8 mouse cellular contexts compared by ENCODE assay signal in genomic region chr17:28515431-28516341, GRCm38 (mm10). TPM values are rescaled to one million over a fixed set of nuclear protein-coding genes. Genes with fewer than 3 reads are reported as not detected.
A peak's percentile ranks its signal among the peaks of the same experiment; 100 is the strongest.
DNase-seq lines count a peak whose midpoint lies in the region; ATAC-seq and TF ChIP-seq lines count a peak whose summit lies in the region.
"Had no signal": no experiment of that assay in that cellular context is flagged by ENCODE, and none has a peak within 500 bp of the region (broad histone marks: within the 10 kb centered on the region; RNA-seq: fewer than 3 reads in every experiment).

No protein-coding gene starts in this region.

- H3K4me2 ChIP-seq in liver, embryonic 11.5 days, result no peak overlapping the region
- H3K4me2 ChIP-seq in liver, embryonic 12.5 days, result no peak overlapping the region
- H3K4me2 ChIP-seq in lung, postnatal 0 days (replicated peaks; ENCODE audit: low read depth, low read length), result peak overlapping the region; percentile 73

- WGBS in liver, embryonic 11.5 days, result 49% methylated on average over 10 of the region's 10 CpGs
- 36% methylated on average over 10 of the region's 10 CpGs for WGBS in liver, embryonic 12.5 days (ENCODE audit: insufficient replicate concordance)
- WGBS in lung, postnatal 0 days, result 33% methylated on average over 10 of the region's 10 CpGs
- WGBS in forebrain, embryonic 10.5 days, result 76% methylated on average over 10 of the region's 10 CpGs

- H3K4me1 ChIP-seq in liver, embryonic 11.5 days (replicated peaks; ENCODE audit: control insufficient read depth, insufficient read depth, low read length), result peaks cover 35% of the 10 kb centered on the region
- peaks cover 51% of the 10 kb centered on the region for H3K4me1 ChIP-seq in liver, embryonic 12.5 days
- peaks cover 51% of the 10 kb centered on the region for H3K4me1 ChIP-seq in lung, postnatal 0 days (ENCODE audit: insufficient read depth, low read depth, low read length)
- H3K4me1 ChIP-seq in forebrain, embryonic 10.5 days, result peaks cover 64% of the 10 kb centered on the region

- ATAC-seq in liver, embryonic 11.5 days (replicated peaks; ENCODE audit: low FRiP score), result 0 out of 2 replicates have a peak, but pooled peaks have one; percentile 16
- ATAC-seq in liver, embryonic 12.5 days, result no peak
- ATAC-seq in lung, postnatal 0 days, result peak; percentile 55
- ATAC-seq in erythroid progenitor cell, adult 5-6 weeks (replicated peaks; ENCODE audit: low FRiP score, poor library complexity, severe bottlenecking), result no peak

- H3K27me3 ChIP-seq in liver, embryonic 11.5 days (replicated peaks; ENCODE audit: control insufficient read depth, insufficient read depth, low read length), result peaks cover 30% of the 10 kb centered on the region
- peaks cover 86% of the 10 kb centered on the region for H3K27me3 ChIP-seq in liver, embryonic 12.5 days (replicated peaks)
- no peaks in the 10 kb centered on the region for H3K27me3 ChIP-seq in lung, postnatal 0 days (replicated peaks; ENCODE audit: insufficient read depth, low read length)
- peaks cover 75% of the 10 kb centered on the region for H3K27me3 ChIP-seq in forebrain, embryonic 10.5 days (ENCODE audit: poor library complexity, severe bottlenecking)

- no peaks in the 10 kb centered on the region for H3K9me3 ChIP-seq in liver, embryonic 11.5 days (ENCODE audit: control insufficient read depth, low read length)
- no peaks in the 10 kb centered on the region for H3K9me3 ChIP-seq in liver, embryonic 12.5 days (replicated peaks)
- H3K9me3 ChIP-seq in lung, postnatal 0 days (ENCODE audit: low read length), result no peaks in the 10 kb centered on the region
- peaks cover 7% of the 10 kb centered on the region; the same call in 1 of the 2 replicates for H3K9me3 ChIP-seq in forebrain, embryonic 10.5 days

- TF ChIP-seq CTCF in lung, postnatal 0 days (IDR thresholded peaks at IDR 0.05), result no peak

- H3K36me3 ChIP-seq in liver, embryonic 11.5 days (ENCODE audit: control insufficient read depth, insufficient read depth, low read length), result no peaks in the 10 kb centered on the region
- no peaks in the 10 kb centered on the region for H3K36me3 ChIP-seq in liver, embryonic 12.5 days
- no peaks in the 10 kb centered on the region for H3K36me3 ChIP-seq in lung, postnatal 0 days (ENCODE audit: insufficient read depth, low read length)
- no peaks in the 10 kb centered on the region for H3K36me3 ChIP-seq in forebrain, embryonic 10.5 days (replicated peaks)

- TF ChIP-seq EP300 in lung, postnatal 0 days (IDR thresholded peaks at IDR 0.05), result peak; percentile 98

- DNase-seq in liver, embryonic 11.5 days (ENCODE audit: low spot score), result no peak
- DNase-seq in gastrocnemius, postnatal 25 days, result peak; percentile 88
- peak; percentile 90 for DNase-seq in lung, postnatal 0 days (ENCODE audit: low spot score)
- DNase-seq in thymus, postnatal 14 days, result peak; percentile 74
- DNase-seq in forebrain, embryonic 10.5 days (ENCODE audit: extremely low spot score, low spot score), result no peak

- no peak overlapping the region for H3K27ac ChIP-seq in liver, embryonic 11.5 days (ENCODE audit: low read depth, low read length)
- H3K27ac ChIP-seq in liver, embryonic 12.5 days, result no peak overlapping the region
- peak overlapping the region; percentile 97 for H3K27ac ChIP-seq in lung, postnatal 0 days (ENCODE audit: low read length)
- no peak overlapping the region for H3K27ac ChIP-seq in forebrain, embryonic 10.5 days

- no peak overlapping the region for H3K4me3 ChIP-seq in liver, embryonic 11.5 days (ENCODE audit: low read depth, low read length)
- no peak overlapping the region for H3K4me3 ChIP-seq in liver, embryonic 12.5 days
- H3K4me3 ChIP-seq in lung, postnatal 0 days (ENCODE audit: low read depth, low read length), result 0 out of 2 replicates have a peak overlapping the region, but pooled peaks have one; percentile 1
- H3K4me3 ChIP-seq in forebrain, embryonic 10.5 days, result no peak overlapping the region

- no peak overlapping the region for H3K9ac ChIP-seq in liver, embryonic 11.5 days (ENCODE audit: low read depth, low read length)
- H3K9ac ChIP-seq in liver, embryonic 12.5 days, result no peak overlapping the region
- H3K9ac ChIP-seq in lung, postnatal 0 days (replicated peaks; ENCODE audit: low read depth), result no peak overlapping the region

RNA-seq across cellular contexts. Expression of gene Fkbp5, which starts 1.6 kb away (rescaled TPM):
- 8.8 and 10.1 TPM in 2 replicates for polyA plus RNA-seq in liver, embryonic 11.5 days (2014; fragmentation: Nextera tagmentation; extraction: Ambion mirVana)
- polyA plus RNA-seq in liver, embryonic 12.5 days (2016; fragmentation: Nextera tagmentation; extraction: Ambion mirVana), result 16.6 and 17.0 TPM in 2 replicates
- 10 to 100 TPM; 61.0 to 63.6 TPM for total RNA-seq in gastrocnemius, postnatal 25 days (2021)
- polyA plus RNA-seq in lung, postnatal 0 days (2015; fragmentation: Nextera tagmentation; extraction: Ambion mirVana), result 15.8 and 26.9 TPM in 2 replicates
- total RNA-seq in erythroid progenitor cell, adult 5-6 weeks (2015; ENCODE audit: low replicate concordance), result 5.9 and 6.8 TPM in 2 replicates
- total RNA-seq in erythroid progenitor cell, adult 5-6 weeks (2017; ENCODE audit: low replicate concordance), result 7.6 and 10.6 TPM in 2 replicates
- polyA plus RNA-seq in forebrain, embryonic 10.5 days (2016; fragmentation: Nextera tagmentation; extraction: Ambion mirVana), result 31.7 and 33.5 TPM in 2 replicates

RNA-seq across cellular contexts. Expression of gene Armc12, which starts 14.9 kb away (rescaled TPM):
- polyA plus RNA-seq in liver, embryonic 11.5 days (2014; fragmentation: Nextera tagmentation; extraction: Ambion mirVana), result not detected in 2 replicates
- not detected in 2 replicates for polyA plus RNA-seq in liver, embryonic 12.5 days (2016; fragmentation: Nextera tagmentation; extraction: Ambion mirVana)
- total RNA-seq in gastrocnemius, postnatal 25 days (2021), result not detected
- polyA plus RNA-seq in lung, postnatal 0 days (2015; fragmentation: Nextera tagmentation; extraction: Ambion mirVana), result not detected in 2 replicates
- total RNA-seq in erythroid progenitor cell, adult 5-6 weeks (2015; ENCODE audit: low replicate concordance), result not detected in 2 replicates
- not detected in 2 replicates for total RNA-seq in erythroid progenitor cell, adult 5-6 weeks (2017; ENCODE audit: low replicate concordance)
- polyA plus RNA-seq in forebrain, embryonic 10.5 days (2016; fragmentation: Nextera tagmentation; extraction: Ambion mirVana), result not detected in 2 replicates
- polyA plus RNA-seq: limb, embryonic 11.5 days had no signal

RNA-seq across cellular contexts. Expression of gene Clpsl2, which starts 33.5 kb away (rescaled TPM):
- polyA plus RNA-seq in liver, embryonic 11.5 days (2014; fragmentation: Nextera tagmentation; extraction: Ambion mirVana), result not detected in 2 replicates
- not detected in 2 replicates for polyA plus RNA-seq in liver, embryonic 12.5 days (2016; fragmentation: Nextera tagmentation; extraction: Ambion mirVana)
- total RNA-seq in gastrocnemius, postnatal 25 days (2021), result not detected
- not detected in 2 replicates for polyA plus RNA-seq in lung, postnatal 0 days (2015; fragmentation: Nextera tagmentation; extraction: Ambion mirVana)
- not detected in 2 replicates for total RNA-seq in erythroid progenitor cell, adult 5-6 weeks (2015; ENCODE audit: low replicate concordance)
- total RNA-seq in erythroid progenitor cell, adult 5-6 weeks (2017; ENCODE audit: low replicate concordance), result not detected in 2 replicates
- not detected in 2 replicates for polyA plus RNA-seq in forebrain, embryonic 10.5 days (2016; fragmentation: Nextera tagmentation; extraction: Ambion mirVana)
- polyA plus RNA-seq: limb, embryonic 11.5 days had no signal

RNA-seq across cellular contexts. Expression of gene Clps, which starts 44.9 kb away (rescaled TPM):
- 3.5 and 3.7 TPM in 2 replicates for polyA plus RNA-seq in liver, embryonic 11.5 days (2014; fragmentation: Nextera tagmentation; extraction: Ambion mirVana)
- 2.3 and 3.6 TPM in 2 replicates for polyA plus RNA-seq in liver, embryonic 12.5 days (2016; fragmentation: Nextera tagmentation; extraction: Ambion mirVana)
- total RNA-seq in gastrocnemius, postnatal 25 days (2021), result not detected
- polyA plus RNA-seq in lung, postnatal 0 days (2015; fragmentation: Nextera tagmentation; extraction: Ambion mirVana), result 0.32 and 0.42 TPM in 2 replicates
- total RNA-seq in erythroid progenitor cell, adult 5-6 weeks (2015; ENCODE audit: low replicate concordance), result not detected in 2 replicates
- not detected in 2 replicates for total RNA-seq in erythroid progenitor cell, adult 5-6 weeks (2017; ENCODE audit: low replicate concordance)
- not detected in 2 replicates for polyA plus RNA-seq in forebrain, embryonic 10.5 days (2016; fragmentation: Nextera tagmentation; extraction: Ambion mirVana)
- polyA plus RNA-seq: limb, embryonic 11.5 days had no signal

RNA-seq across cellular contexts. Expression of gene Lhfpl5, which starts 59.8 kb away (rescaled TPM):
- 0.27 and 0.33 TPM in 2 replicates for polyA plus RNA-seq in liver, embryonic 11.5 days (2014; fragmentation: Nextera tagmentation; extraction: Ambion mirVana)
- polyA plus RNA-seq in liver, embryonic 12.5 days (2016; fragmentation: Nextera tagmentation; extraction: Ambion mirVana), result 0.16 and 0.32 TPM in 2 replicates
- not detected for total RNA-seq in gastrocnemius, postnatal 25 days (2021)
- polyA plus RNA-seq in lung, postnatal 0 days (2015; fragmentation: Nextera tagmentation; extraction: Ambion mirVana), result 0.07 and 0.25 TPM in 2 replicates
- not detected in 2 replicates for total RNA-seq in erythroid progenitor cell, adult 5-6 weeks (2015; ENCODE audit: low replicate concordance)
- not detected in 2 replicates for total RNA-seq in erythroid progenitor cell, adult 5-6 weeks (2017; ENCODE audit: low replicate concordance)
- 0.41 and 0.45 TPM in 2 replicates for polyA plus RNA-seq in forebrain, embryonic 10.5 days (2016; fragmentation: Nextera tagmentation; extraction: Ambion mirVana)

Comparison
In these comparisons a context has a peak if more than half of its experiments do, and no peak if none do; other contexts are left out.
1. ATAC-seq: peak in liver, embryonic 11.5 days (single experiment) and lung, postnatal 0 days (single experiment); none in liver, embryonic 12.5 days (single experiment) and erythroid progenitor cell, adult 5-6 weeks (single experiment).
2. DNase-seq: peak in gastrocnemius, postnatal 25 days (single experiment), lung, postnatal 0 days (single experiment) and thymus, postnatal 14 days (single experiment); none in liver, embryonic 11.5 days (single experiment) and forebrain, embryonic 10.5 days (single experiment).